Mouse (Mus musculus) cerebellum, adult 11 months (tissue): Measurements from ENCODE around the gene Git1.
A peak's percentile ranks its signal among the peaks of the same experiment; 100 is the strongest.

Experiments used
- DNase-seq: peaks from one replicate; pipeline ENCODE4 v3.0.0; 2022

The Git1 gene

GRCm38 (mm10) chr11:77483510-77484255 lies 9.7 kb upstream of the Git1 start:
- DNase-seq, result no peak

GRCm38 (mm10) chr11:77485229-77485628 lies 8.1 kb upstream of the Git1 start:
- DNase-seq, result no peak

GRCm38 (mm10) chr11:77486798-77487197 lies 6.6 kb upstream of the Git1 start:
- no peak for DNase-seq

DNA sequence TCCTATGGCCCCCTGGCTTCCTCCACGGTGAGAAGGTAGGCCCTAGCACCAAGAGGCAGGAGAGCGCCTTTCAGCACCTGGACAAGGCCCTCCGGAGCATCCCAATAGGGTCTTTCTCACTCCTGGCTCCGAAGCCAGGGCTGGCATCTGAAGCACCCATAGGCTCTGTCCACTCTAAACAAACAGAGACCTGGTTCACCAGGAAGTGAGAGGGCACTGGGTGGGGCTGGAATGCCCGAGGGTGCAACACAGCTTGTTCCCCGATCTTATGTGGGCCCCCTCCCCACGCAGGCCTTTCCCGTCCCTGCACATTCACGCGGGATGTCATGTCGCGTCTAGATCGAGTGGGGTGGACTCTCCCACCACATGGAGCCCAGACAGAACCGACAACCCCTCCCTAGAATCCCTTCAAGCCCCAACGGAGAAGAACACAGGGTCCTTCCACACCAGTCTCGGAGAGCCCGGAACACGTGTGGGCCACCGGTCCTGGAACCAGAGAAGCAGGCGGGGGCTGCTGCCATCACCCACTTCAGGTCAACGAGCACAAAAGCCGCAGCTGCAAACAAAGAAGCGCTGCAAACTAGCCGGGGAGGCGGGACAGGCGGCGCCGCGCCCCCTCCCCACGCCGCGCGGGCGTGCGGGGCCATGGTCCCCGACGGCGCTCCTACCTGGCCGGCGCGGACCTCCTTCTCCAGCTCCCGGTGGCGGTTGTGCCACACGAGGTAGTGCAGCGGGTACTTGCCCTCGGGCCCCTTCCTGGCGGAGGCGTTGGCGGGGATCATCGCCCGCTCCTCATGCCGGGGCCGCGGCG lies 4.4 kb upstream of the Git1 start:
- no peak for DNase-seq

DNA sequence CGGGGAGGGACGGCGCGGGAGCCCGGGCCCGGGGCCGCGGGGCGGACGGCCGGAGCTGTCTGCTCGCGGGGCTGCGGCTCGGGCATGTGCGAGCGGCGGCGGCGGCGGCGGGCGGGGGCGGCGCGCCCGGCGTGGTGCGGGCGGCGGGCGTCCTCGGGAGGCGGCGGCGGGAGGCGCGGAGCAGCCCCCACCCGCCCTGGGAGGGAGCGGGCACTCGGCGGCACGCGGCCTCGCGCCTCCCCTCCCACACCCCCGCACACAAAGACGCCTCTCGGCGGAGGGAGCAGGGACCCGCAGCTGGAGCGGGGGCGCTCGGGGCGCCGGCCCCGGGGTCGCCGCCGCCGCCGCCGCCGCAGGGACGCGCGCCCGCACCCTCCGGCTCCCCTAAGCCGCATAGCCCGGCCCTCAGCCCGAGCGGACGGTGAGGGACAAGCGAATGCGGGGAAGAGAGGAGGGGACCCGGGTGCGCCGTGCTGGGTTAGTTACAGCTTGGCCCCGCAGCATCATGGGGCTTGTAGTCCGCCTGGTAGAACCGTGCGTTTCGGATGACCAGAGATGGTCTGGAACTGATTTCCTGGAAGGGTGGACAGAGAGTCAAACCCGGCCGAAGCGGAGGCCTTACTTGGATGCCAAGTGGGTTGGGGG lies 3.6 kb upstream of the Git1 start, which contains the start of gene Ankrd13b:
Ankrd13b (minus strand) TSS at position 88 of the 645 bp plus-strand sequence.
- peak; percentile 79 for DNase-seq

GRCm38 (mm10) chr11:77490451-77490850 lies 2.9 kb upstream of the Git1 start:
- DNase-seq, result no peak

DNA sequence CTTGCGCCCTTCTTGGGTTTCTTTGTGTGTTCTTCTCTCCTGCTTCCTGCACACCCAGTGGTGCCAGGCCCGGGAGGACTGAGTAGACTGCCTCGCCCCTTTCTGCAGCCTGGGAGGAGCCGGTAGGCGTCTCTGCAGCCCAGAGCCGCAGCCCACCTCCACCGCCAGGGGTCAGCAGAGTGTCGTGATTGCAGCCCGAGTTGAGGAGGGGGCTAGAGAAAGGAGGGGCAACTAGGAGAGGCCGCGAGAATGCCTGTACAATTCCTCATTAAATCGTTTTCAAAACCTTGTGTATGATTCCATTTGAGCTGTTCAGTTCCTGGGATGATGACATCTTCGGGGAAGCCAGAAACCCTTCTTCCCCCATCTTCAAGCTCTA lies 2.2 kb upstream of the Git1 start:
- peak; percentile 82 for DNase-seq

GRCm38 (mm10) chr11:77491502-77492291 lies 1.7 kb upstream of the Git1 start:
- peak; percentile 61 for DNase-seq

- peak; percentile 57 for DNase-seq
Observed at GRCm38 (mm10) chr11:77492311-77492871, 971 bp upstream of the Git1 start.

DNA sequence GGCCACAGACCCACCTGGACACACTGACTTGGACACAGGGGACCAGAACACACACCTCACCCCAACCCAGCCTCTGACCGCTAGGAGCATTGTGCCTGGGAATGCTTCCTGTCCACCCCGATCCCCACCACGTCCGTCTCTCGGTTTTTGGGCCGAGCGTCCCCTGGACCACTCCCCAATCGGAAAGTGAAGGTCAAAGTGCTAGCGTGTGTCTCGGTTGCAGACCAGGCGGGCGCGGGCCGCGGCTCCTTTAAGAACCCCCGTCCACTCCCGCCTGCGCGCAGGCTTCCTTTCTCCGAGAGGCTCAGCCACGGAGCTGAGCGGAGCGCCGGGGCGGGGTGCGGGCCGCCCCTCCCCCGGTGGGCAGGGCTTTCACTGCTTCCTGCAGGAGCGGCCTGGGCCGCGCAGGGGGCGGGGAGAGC lies 440 bp upstream of the Git1 start:
- DNase-seq, result peak; percentile 93

DNA sequence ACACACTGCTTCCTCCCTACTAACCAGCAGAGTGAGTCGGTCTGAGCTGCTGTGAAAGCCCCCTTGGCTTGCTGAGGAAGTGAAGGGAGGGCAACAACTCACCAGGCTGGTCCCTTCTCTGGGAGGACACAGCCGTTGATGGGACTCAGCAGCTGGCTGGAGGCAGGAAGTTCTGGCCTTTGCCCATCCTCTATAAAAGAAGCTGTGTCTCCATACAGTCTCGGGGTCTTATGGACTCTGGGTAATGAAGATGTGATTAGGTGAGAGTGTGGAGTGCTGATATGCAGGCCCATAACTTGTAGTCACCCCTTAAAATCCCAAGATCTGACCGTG lies 948 bp downstream of the Git1 start:
- DNase-seq, result no peak

- peak; percentile 12 for DNase-seq
Observed at GRCm38 (mm10) chr11:77494782-77495181, 1.4 kb downstream of the Git1 start.

GRCm38 (mm10) chr11:77495507-77495906 lies 2.1 kb downstream of the Git1 start:
- peak; percentile 9 for DNase-seq

- DNase-seq, result peak; percentile 50
Observed at GRCm38 (mm10) chr11:77497341-77497756, 4.0 kb downstream of the Git1 start.

DNA sequence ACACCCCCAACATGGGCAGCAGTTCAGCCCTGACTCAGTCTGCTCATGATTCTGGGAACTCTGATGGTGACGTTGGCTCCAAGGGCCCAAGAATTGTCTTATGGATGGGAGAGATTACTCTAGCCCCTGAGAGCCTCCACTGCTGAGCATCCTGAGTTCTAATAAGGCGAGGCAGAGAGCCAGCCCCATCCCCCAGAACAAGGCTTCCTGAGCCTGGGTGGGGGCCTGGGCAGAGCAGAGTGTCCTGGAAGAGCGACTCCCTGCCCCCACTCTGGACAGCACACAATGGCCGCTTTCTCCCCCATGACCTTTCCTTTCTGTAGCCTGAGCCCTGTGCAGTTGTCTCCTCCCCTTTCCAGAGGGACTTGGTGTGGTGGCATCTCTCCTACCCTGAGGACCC lies 4.5 kb downstream of the Git1 start:
- DNase-seq, result peak; percentile 32

DNA sequence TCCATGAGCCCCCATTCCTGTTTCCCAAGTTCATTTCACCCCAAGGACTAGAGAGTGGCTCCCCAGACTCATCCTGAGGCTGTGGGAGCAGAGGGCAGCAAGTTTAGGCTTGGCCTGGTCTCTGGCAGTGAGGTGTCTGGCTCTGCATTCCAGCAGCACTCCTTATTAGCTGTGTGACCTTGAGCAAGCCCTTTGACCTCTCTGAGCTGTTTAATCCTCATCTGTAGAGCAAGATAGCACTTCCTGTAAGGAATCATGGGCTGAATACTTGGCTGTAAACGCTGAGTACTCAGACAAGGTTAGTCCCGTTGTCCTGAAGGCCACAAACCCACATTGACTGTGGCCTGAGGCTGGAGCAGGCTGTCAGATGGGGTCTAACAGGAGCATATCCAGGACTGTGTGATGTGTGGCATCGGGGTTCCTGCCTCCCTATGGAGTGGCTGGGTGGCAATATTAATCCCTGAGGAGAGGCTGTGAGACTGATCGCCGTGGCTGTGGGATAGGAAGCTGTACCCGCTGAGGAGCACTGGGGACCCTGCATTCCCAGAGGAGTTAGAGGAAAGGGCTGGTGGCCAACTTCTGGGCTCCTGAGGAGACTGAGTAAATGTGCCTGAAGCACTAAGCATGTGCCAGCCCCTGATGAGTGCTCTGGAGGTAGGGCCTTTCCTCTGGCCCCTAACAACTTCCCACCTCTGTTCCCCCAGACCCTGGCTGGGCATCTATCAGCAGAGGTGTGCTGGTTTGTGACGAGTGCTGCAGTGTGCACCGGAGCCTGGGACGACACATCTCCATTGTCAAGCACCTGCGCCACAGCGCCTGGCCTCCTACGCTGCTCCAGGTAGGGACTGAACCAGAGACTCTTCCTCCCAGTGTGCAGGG lies 5.1 kb downstream of the Git1 start:
- DNase-seq, result peak; percentile 39

GRCm38 (mm10) chr11:77499354-77499753 lies 6.0 kb downstream of the Git1 start:
- DNase-seq, result peak; percentile 81

GRCm38 (mm10) chr11:77500361-77501325 lies 7.3 kb downstream of the Git1 start:
- peak; percentile 37 for DNase-seq

- DNase-seq, result peak; percentile 79
Observed at GRCm38 (mm10) chr11:77501392-77501791, 8.0 kb downstream of the Git1 start.

DNA sequence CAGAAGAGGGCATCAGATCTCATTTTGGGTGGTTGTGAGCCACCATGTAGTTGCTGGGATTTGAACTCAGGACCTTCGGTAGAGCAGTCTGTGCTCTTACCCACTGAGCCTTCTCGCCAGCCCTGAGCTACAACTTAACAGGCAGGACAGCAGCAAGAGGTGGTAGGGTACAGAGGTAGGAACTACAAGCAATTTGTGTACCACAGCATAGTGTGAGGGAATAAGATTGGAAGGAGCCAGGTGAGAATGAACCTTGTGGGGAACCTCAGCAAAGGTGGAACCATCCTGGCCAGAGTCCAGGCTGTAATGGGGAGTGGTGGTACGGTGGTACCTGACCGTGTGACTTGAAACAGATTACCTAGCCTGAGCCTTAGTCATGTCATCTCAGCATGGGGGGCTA lies 8.6 kb downstream of the Git1 start:
- DNase-seq, result peak; percentile 17
